Mouse (Mus musculus) midbrain, embryonic 10.5 days (tissue): ENCODE results near the gene Gm3239. TPM values are rescaled to one million over a fixed set of nuclear protein-coding genes. Genes with fewer than 3 reads are reported as not detected.
"Not testable (repeated sequence)": the region's sequence is repeated elsewhere in the genome, so short reads cannot be mapped to it uniquely, and the experiment has no call there.

Source experiments
- DNase-seq: peaks from one replicate; pipeline ENCODE4 v3.0.0-alpha.2; 2017; ENCODE audit warnings: low spot score
- H3K27ac ChIP-seq: fragments of 300-500 bp; sonication (generic); replicated peaks from 2 replicates; pipeline ENCODE4 v1.5.1; 2016; ENCODE audit warnings: mild to moderate bottlenecking
- H3K27me3 ChIP-seq: fragments of 300-500 bp; sonication (generic); 2 replicates; pipeline ENCODE4 v1.6.1; 2016; ENCODE audit warnings: low read depth, mild to moderate bottlenecking; ENCODE audit not compliant: poor library complexity, severe bottlenecking
- H3K36me3 ChIP-seq: fragments of 300-500 bp; sonication (generic); 2 replicates; pipeline ENCODE4 v1.6.1; 2016; ENCODE audit warnings: mild to moderate bottlenecking, moderate library complexity
- H3K4me1 ChIP-seq: fragments of 300-500 bp; sonication (generic); 2 replicates; pipeline ENCODE4 v1.6.1; 2016
- H3K4me3 ChIP-seq: fragments of 300-500 bp; sonication (generic); 2 replicates; pipeline ENCODE4 v1.5.1; 2016; ENCODE audit warnings: mild to moderate bottlenecking, moderate library complexity
- H3K9me3 ChIP-seq: fragments of 300-500 bp; sonication (generic); replicated peaks from 2 replicates; pipeline ENCODE4 v1.6.1; 2016; ENCODE audit warnings: mild to moderate bottlenecking
- WGBS: fragments of 180-500 bp; shearing (Covaris S2); methylation state at CpG from one replicate; pipeline ENCODE4 v1.1.7; 2016; 5-methylcytosine and 5-hydroxymethylcytosine counted together
- polyA plus RNA-seq: library from polyadenylated mRNA; unstranded; fragments of >200 nt; fragmentation: Nextera tagmentation; extraction: Ambion mirVana; gene quantifications from 2 replicates; pipeline ENCODE4 v1.2.1, GENCODE M21; 2016

Gene Gm3239
- polyA plus RNA-seq, result 0.15 TPM in 1 of 2 replicates, not detected in the other

DNA sequence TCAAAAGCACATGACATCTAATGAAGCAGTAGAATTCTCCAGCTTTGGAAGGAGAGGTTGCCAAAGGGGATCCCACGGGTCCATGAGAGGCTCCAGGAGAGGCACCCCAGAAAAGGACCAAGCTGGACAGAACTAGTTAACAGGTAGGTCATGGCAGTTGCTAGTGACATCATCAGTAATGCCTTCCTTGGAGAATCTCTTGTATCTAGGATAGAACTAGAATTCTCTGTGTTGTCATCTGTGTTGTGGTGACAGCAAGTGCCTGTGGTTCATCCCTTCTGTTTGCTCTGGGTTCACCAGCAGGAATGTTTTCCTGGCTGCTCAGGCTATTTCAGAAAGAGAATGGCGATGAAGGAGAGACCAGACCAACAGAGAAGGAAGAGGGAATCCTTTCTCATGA lies at the start of gene Gm3239:
Gene Gm3239 (plus strand): TSS at position 301 of the 400 bp plus-strand sequence.
- H3K4me3 ChIP-seq, H3K27me3 ChIP-seq, DNase-seq, H3K4me1 ChIP-seq, H3K9me3 ChIP-seq, H3K36me3 ChIP-seq, H3K27ac ChIP-seq: not testable (repeated sequence)
- WGBS, result no CpG with 5 or more reads among the region's 2 CpGs

DNA sequence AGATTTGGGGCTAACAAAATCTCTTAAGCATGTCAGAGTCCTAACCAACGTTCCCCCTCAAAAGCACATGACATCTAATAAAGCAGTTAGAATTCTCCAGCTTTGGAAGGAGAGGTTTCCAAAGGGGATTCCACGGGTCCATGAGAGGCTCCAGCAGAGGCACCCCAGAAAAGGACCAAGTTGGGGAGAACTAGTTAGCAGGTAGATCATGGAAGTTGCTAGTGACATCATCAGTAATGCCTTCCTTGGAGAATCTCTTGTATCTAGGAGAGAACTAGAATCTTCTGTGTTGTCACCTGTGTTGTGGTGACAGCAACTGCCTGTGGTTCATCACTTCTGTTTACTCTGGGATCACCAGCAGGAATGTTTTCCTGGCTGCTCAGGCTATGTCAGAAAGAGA lies 31.9 kb upstream of the Gm3239 start, which contains the start of gene Gm8159:
Gene Gm8159 (plus strand): TSS at position 301 of the 400 bp plus-strand sequence.
- DNase-seq, H3K27me3 ChIP-seq, H3K4me3 ChIP-seq, H3K9me3 ChIP-seq, H3K4me1 ChIP-seq, H3K27ac ChIP-seq, H3K36me3 ChIP-seq: not testable (repeated sequence)
- no CpG with 5 or more reads among the region's 2 CpGs for WGBS

DNA sequence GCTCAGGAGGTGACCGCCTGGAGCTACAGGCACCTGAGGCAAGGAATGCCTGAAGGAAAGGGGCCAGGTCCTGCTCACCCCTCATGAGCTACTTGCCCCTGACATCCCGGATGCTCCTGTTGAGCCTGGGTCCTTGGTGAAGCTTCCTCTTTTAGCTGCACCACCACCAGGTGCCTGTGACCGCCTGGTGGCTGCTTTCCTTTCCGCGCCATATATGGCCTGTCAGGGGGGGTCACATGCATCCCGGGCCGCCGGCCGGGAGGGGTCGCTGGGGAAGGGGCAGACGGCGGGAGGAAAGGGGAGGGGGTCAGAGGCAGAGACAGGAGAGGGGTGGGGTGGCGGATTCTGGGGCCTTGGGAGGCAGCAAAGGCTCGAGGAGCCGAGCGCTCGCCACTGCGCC lies 14.7 kb upstream of the Gm3239 start:
- peak; percentile 10 for DNase-seq
- not testable (repeated sequence) for H3K27ac ChIP-seq, H3K9me3 ChIP-seq, H3K36me3 ChIP-seq, H3K27me3 ChIP-seq, H3K4me1 ChIP-seq
- peak overlapping the region; percentile 49 for H3K4me3 ChIP-seq
- 2% methylated on average over 15 of the region's 18 CpGs for WGBS

DNA sequence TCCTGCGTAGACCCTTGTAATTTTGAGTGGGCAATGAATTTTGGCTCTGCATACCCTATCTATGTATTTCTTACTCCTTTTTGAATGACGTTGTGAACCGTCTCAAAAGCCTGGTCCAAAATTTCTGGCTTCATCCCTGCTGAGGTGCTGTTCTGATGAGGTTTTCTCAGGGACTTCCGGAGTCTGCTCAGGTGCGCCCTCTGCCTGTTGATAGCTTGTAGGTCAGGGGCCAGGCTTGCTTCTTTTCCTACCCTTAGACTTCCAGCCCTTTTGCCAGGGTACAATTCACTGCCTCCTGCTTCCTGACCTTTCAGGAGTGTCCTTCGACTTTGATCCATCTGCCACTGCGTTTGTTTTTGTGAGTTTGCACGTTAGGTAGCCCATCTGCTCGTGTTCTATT lies 13.7 kb upstream of the Gm3239 start:
- not testable (repeated sequence) for H3K4me1 ChIP-seq, H3K36me3 ChIP-seq, H3K4me3 ChIP-seq, DNase-seq, H3K27me3 ChIP-seq, H3K27ac ChIP-seq, H3K9me3 ChIP-seq
- 0% methylated on average over 5 of the region's 9 CpGs for WGBS

DNA sequence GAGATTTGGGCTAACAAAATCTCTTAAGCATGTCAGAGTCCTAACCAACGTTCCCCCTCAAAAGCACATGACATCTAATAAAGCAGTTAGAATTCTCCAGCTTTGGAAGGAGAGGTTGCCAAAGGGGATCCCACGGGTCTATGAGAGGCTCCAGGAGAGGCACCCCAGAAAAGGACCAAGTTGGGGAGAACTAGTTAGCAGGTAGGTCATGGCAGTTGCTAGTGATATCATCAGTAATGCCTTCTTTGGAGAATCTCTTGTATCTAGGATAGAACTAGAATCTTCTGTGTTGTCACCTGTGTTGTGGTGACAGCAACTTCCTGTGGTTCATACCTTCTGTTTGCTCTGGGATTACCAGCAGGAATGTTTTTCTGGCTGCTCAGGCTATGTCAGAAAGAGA lies 44.9 kb downstream of the Gm3239 start, which contains the start of gene Gm7876:
Gene Gm7876 (plus strand): TSS at position 301 of the 400 bp plus-strand sequence.
- DNase-seq, H3K36me3 ChIP-seq, H3K4me1 ChIP-seq, H3K4me3 ChIP-seq, H3K9me3 ChIP-seq, H3K27ac ChIP-seq, H3K27me3 ChIP-seq: not testable (repeated sequence)
- 88% methylated on average over 1 of the region's 2 CpGs for whole genome bisulfite sequencing

Other genes with a start within 250 kb of the Gm3239 start
- gene Gm3164, start 248.7 kb upstream of the Gm3239 start, polyA plus RNA-seq, result 0.79 TPM in 2 replicates
- gene Gm3173, start 233.2 kb upstream of the Gm3239 start, polyA plus RNA-seq, result 0.55 TPM in 1 of 2 replicates, not detected in the other
- not detected in 2 replicates for gene Gm3182, start 182.4 kb upstream of the Gm3239 start, polyA plus RNA-seq
- gene Gm3047, start 108.8 kb upstream of the Gm3239 start, polyA plus RNA-seq, result not detected in 2 replicates
- gene Gm8159, start 31.8 kb upstream of the Gm3239 start, polyA plus RNA-seq, result not detected in 2 replicates
- gene Gm7876, start 45.0 kb downstream of the Gm3239 start, polyA plus RNA-seq, result not detected in 2 replicates
- gene Gm3252, start 62.6 kb downstream of the Gm3239 start, polyA plus RNA-seq, result 0.31 and 0.33 TPM in 2 replicates
- not detected in 2 replicates for gene Gm9602, start 112.1 kb downstream of the Gm3239 start, polyA plus RNA-seq
- not detected in 2 replicates for gene Gm3269, start 173.9 kb downstream of the Gm3239 start, polyA plus RNA-seq
- gene Gm3264, start 191.4 kb downstream of the Gm3239 start, polyA plus RNA-seq, result 1.4 TPM in 1 of 2 replicates, not detected in the other
- 0.20 TPM in 1 of 2 replicates, not detected in the other for gene Gm3278, start 228.2 kb downstream of the Gm3239 start, polyA plus RNA-seq